Mouse (Mus musculus): ENCODE results near the gene Olfr651. TPM values are rescaled to one million over a fixed set of nuclear protein-coding genes. Genes with fewer than 3 reads are reported as not detected.

Olfr651 gene
- polyA plus RNA-seq, 1 experiment from 2014 or later = not detected

- H3K4me2 ChIP-seq (ENCODE audit: low read length) = no peak within 1 kb of the TSS
- H3K36me3 ChIP-seq (ENCODE audit: control insufficient read depth, insufficient read depth, low read length) = no peaks in the 10 kb centered on the region
- H3K9me3 ChIP-seq (ENCODE audit: control insufficient read depth, low read length) = no peaks in the 10 kb centered on the region
- no peak within 1 kb of the TSS for H3K9ac ChIP-seq (ENCODE audit: low read depth, low read length)
- H3K27me3 ChIP-seq (replicated peaks; ENCODE audit: control insufficient read depth, insufficient read depth, low read length) = no peaks in the 10 kb centered on the region
- H3K27ac ChIP-seq (ENCODE audit: low read depth, low read length) = no peak within 1 kb of the TSS
- no peak within 1 kb of the TSS for H3K4me3 ChIP-seq (ENCODE audit: low read length)
- ATAC-seq = no peak
- 95% methylated on average over 4 of the region's 4 CpGs for WGBS
- no peaks in the 10 kb centered on the region for H3K4me1 ChIP-seq (ENCODE audit: control insufficient read depth, insufficient read depth, low read depth, low read length)
These were observed 36.8 kb downstream of the Olfr651 start, which contains the start of gene Olfr654 for GRCm38 (mm10) chr7:104586725-104587124. TSS of gene Olfr654 (plus strand) at chr7:104587025.

- Histone ChIP-seq H3K4me2 (ENCODE audit: low read length) (no peak overlapping the region), H3K4me3 (ENCODE audit: low read length) (no peak overlapping the region), H3K9ac (ENCODE audit: low read depth, low read length) (no peak overlapping the region), H3K4me1 (ENCODE audit: control insufficient read depth, insufficient read depth, low read depth, low read length) (no peaks in the 10 kb centered on the region), H3K9me3 (ENCODE audit: control insufficient read depth, low read length) (no peaks in the 10 kb centered on the region), H3K36me3 (ENCODE audit: control insufficient read depth, insufficient read depth, low read length) (no peaks in the 10 kb centered on the region), H3K27ac (ENCODE audit: low read depth, low read length) (no peak overlapping the region), H3K27me3 (replicated peaks; ENCODE audit: control insufficient read depth, insufficient read depth, low read length) (no peaks in the 10 kb centered on the region)
- WGBS = 90% methylated on average over 5 of the region's 5 CpGs
- no peak for ATAC-seq
These were observed 38.3 kb downstream of the Olfr651 start for GRCm38 (mm10) chr7:104588274-104588673.

DNA sequence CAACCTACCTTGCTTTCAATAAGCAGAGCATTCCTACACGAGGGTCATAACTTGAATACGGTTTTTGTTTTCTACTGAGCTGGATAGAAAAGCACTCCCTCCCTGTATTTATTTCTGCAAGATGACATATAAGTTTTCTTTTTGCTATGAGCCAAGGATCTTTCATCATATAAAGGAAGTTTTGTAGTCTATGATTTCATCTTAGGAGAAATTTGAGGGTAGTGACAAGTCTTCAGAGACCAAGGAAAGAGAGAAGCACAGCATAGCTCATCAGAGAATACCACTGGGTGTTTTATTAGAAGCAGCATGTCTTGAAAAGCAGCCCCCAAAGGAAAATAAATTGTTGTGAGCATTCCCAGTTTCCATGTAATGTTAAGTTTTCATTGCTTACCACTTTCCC is 51.7 kb downstream of the Olfr651 start, which contains the start of gene Olfr655:
TSS of gene Olfr655 (minus strand) at position 101 of the 400 bp plus-strand sequence.
- no peaks in the 10 kb centered on the region for H3K9me3 ChIP-seq (ENCODE audit: control insufficient read depth, low read length)
- no peak within 1 kb of the TSS for H3K4me3 ChIP-seq (ENCODE audit: low read length)
- WGBS = 89% methylated on average over 2 of the region's 2 CpGs
- H3K9ac ChIP-seq (ENCODE audit: low read depth, low read length) = no peak within 1 kb of the TSS
- no peaks in the 10 kb centered on the region for H3K27me3 ChIP-seq (replicated peaks; ENCODE audit: control insufficient read depth, insufficient read depth, low read length)
- H3K27ac ChIP-seq (ENCODE audit: low read depth, low read length) = no peak within 1 kb of the TSS
- H3K4me2 ChIP-seq (ENCODE audit: low read length) = no peak within 1 kb of the TSS
- no peaks in the 10 kb centered on the region for H3K4me1 ChIP-seq (ENCODE audit: control insufficient read depth, insufficient read depth, low read depth, low read length)
- H3K36me3 ChIP-seq (ENCODE audit: control insufficient read depth, insufficient read depth, low read length) = no peaks in the 10 kb centered on the region
- ATAC-seq = no peak

GRCm38 (mm10) chr7:104603173-104603572 is 53.2 kb downstream of the Olfr651 start:
- ATAC-seq = no peak
- H3K27ac ChIP-seq (ENCODE audit: low read depth, low read length) = no peak overlapping the region
- H3K27me3 ChIP-seq (replicated peaks; ENCODE audit: control insufficient read depth, insufficient read depth, low read length) = no peaks in the 10 kb centered on the region
- no peak overlapping the region for H3K9ac ChIP-seq (ENCODE audit: low read depth, low read length)
- H3K4me2 ChIP-seq (ENCODE audit: low read length) = no peak overlapping the region
- H3K9me3 ChIP-seq (ENCODE audit: control insufficient read depth, low read length) = no peaks in the 10 kb centered on the region
- H3K36me3 ChIP-seq (ENCODE audit: control insufficient read depth, insufficient read depth, low read length) = no peaks in the 10 kb centered on the region
- no peaks in the 10 kb centered on the region for H3K4me1 ChIP-seq (ENCODE audit: control insufficient read depth, insufficient read depth, low read depth, low read length)
- H3K4me3 ChIP-seq (ENCODE audit: low read length) = no peak overlapping the region
- WGBS = 7% methylated on average over 3 of the region's 3 CpGs

Other genes with a start within 250 kb of the Olfr651 start
- 1.7 and 2.1 TPM in 2 replicates for gene Trim12a, start 234.7 kb upstream of the Olfr651 start, polyA plus RNA-seq (2015; fragmentation: Nextera tagmentation; extraction: Ambion mirVana)
- not detected in 2 replicates for gene Trim34b, start 220.7 kb upstream of the Olfr651 start, polyA plus RNA-seq (2015; fragmentation: Nextera tagmentation; extraction: Ambion mirVana)
- gene Trim12c, start 196.8 kb upstream of the Olfr651 start, polyA plus RNA-seq (2015; fragmentation: Nextera tagmentation; extraction: Ambion mirVana) = 1.2 and 1.4 TPM in 2 replicates
- gene Trim30b, start 180.2 kb upstream of the Olfr651 start, polyA plus RNA-seq (2015; fragmentation: Nextera tagmentation; extraction: Ambion mirVana) = not detected in 2 replicates
- gene Trim30c, start 149.3 kb upstream of the Olfr651 start, polyA plus RNA-seq (2015; fragmentation: Nextera tagmentation; extraction: Ambion mirVana) = 0.09 and 0.14 TPM in 2 replicates
- gene Trim30a, start 84.9 kb upstream of the Olfr651 start, polyA plus RNA-seq (2015; fragmentation: Nextera tagmentation; extraction: Ambion mirVana) = 0.48 and 0.61 TPM in 2 replicates
- 0.31 and 0.70 TPM in 2 replicates for gene Trim30d, start 42.3 kb upstream of the Olfr651 start, polyA plus RNA-seq (2015; fragmentation: Nextera tagmentation; extraction: Ambion mirVana)
- gene Olfr652, start 10.8 kb downstream of the Olfr651 start, polyA plus RNA-seq (2015; fragmentation: Nextera tagmentation; extraction: Ambion mirVana) = 0.08 and 0.10 TPM in 2 replicates
- gene Olfr653, start 27.2 kb downstream of the Olfr651 start, polyA plus RNA-seq (2015; fragmentation: Nextera tagmentation; extraction: Ambion mirVana) = 0.05 TPM in 1 of 2 replicates, not detected in the other
- gene Olfr654, start 36.9 kb downstream of the Olfr651 start, polyA plus RNA-seq (2015; fragmentation: Nextera tagmentation; extraction: Ambion mirVana) = not detected in 2 replicates
- gene Olfr655, start 51.6 kb downstream of the Olfr651 start, polyA plus RNA-seq (2015; fragmentation: Nextera tagmentation; extraction: Ambion mirVana) = not detected in 2 replicates
- gene Olfr656, start 63.8 kb downstream of the Olfr651 start, polyA plus RNA-seq (2015; fragmentation: Nextera tagmentation; extraction: Ambion mirVana) = not detected in 2 replicates
- not detected in 2 replicates for gene Olfr657, start 74.7 kb downstream of the Olfr651 start, polyA plus RNA-seq (2015; fragmentation: Nextera tagmentation; extraction: Ambion mirVana)
- gene Olfr658, start 97.2 kb downstream of the Olfr651 start, polyA plus RNA-seq (2015; fragmentation: Nextera tagmentation; extraction: Ambion mirVana) = 0.16 and 0.25 TPM in 2 replicates
- not detected in 2 replicates for gene Olfr659, start 116.6 kb downstream of the Olfr651 start, polyA plus RNA-seq (2015; fragmentation: Nextera tagmentation; extraction: Ambion mirVana)
- gene Olfr661, start 136.4 kb downstream of the Olfr651 start, polyA plus RNA-seq (2015; fragmentation: Nextera tagmentation; extraction: Ambion mirVana) = not detected in 2 replicates
- gene Usp17le, start 227.3 kb downstream of the Olfr651 start, polyA plus RNA-seq (2015; fragmentation: Nextera tagmentation; extraction: Ambion mirVana) = not detected in 2 replicates